Mouse (Mus musculus): ENCODE measurements at regions not wholly inside any gene's neighbourhood (a gene's known extent, or its start where the extent isn't known, plus 50 kb on each side); places are given as distances from the start of the nearest gene placed in this dataset.
A peak's percentile ranks its signal among the peaks of the same experiment; 100 is the strongest.

- Histone ChIP-seq H3K4me3 (no peak overlapping the region), H3K9ac (no peak overlapping the region), H3K27ac (no peak overlapping the region), H3K4me2 (replicated peaks) (no peak overlapping the region), H3K36me3 (no peaks in the 10 kb centered on the region), H3K9me3 (no peaks in the 10 kb centered on the region), H3K27me3 (replicated peaks) (no peaks in the 10 kb centered on the region), H3K4me1 (no peaks in the 10 kb centered on the region)
- ATAC-seq (ENCODE audit: low FRiP score, low read depth): no peak
- WGBS: 46% methylated on average over 8 of the region's 8 CpGs
Observed at GRCm38 (mm10) chr3:148650241-148650640, 340.1 kb downstream of the Adgrl2 start.

- ATAC-seq (ENCODE audit: low FRiP score, low read depth): no peak
- Histone ChIP-seq H3K4me2 (replicated peaks) (no peak overlapping the region), H3K4me3 (no peak overlapping the region), H3K9ac (no peak overlapping the region), H3K27me3 (replicated peaks) (no peaks in the 10 kb centered on the region), H3K27ac (no peak overlapping the region), H3K9me3 (no peaks in the 10 kb centered on the region), H3K36me3 (no peaks in the 10 kb centered on the region), H3K4me1 (no peaks in the 10 kb centered on the region)
- 88% methylated on average over 5 of the region's 5 CpGs for WGBS
Observed at GRCm38 (mm10) chr3:148644924-148645323, 345.4 kb downstream of the Adgrl2 start.

- WGBS: 81% methylated on average over 3 of the region's 3 CpGs
- no peak overlapping the region for H3K4me3 ChIP-seq
- ATAC-seq (ENCODE audit: low FRiP score, low read depth): no peak
- no peaks in the 10 kb centered on the region for H3K27me3 ChIP-seq (replicated peaks)
- H3K27ac ChIP-seq: no peak overlapping the region
- H3K36me3 ChIP-seq: no peaks in the 10 kb centered on the region
- H3K9me3 ChIP-seq: no peaks in the 10 kb centered on the region
- no peak overlapping the region for H3K4me2 ChIP-seq (replicated peaks)
- H3K4me1 ChIP-seq: no peaks in the 10 kb centered on the region
- H3K9ac ChIP-seq: no peak overlapping the region
Observed at GRCm38 (mm10) chr3:148641581-148641980, 348.8 kb downstream of the Adgrl2 start.

- ATAC-seq (ENCODE audit: low FRiP score, low read depth): no peak
- 53% methylated on average over 3 of the region's 3 CpGs for WGBS
- Histone ChIP-seq H3K4me2 (replicated peaks) (no peak overlapping the region), H3K27ac (no peak overlapping the region), H3K4me3 (no peak overlapping the region), H3K4me1 (no peaks in the 10 kb centered on the region), H3K9ac (no peak overlapping the region), H3K9me3 (no peaks in the 10 kb centered on the region), H3K27me3 (replicated peaks) (no peaks in the 10 kb centered on the region), H3K36me3 (no peaks in the 10 kb centered on the region)
Observed at GRCm38 (mm10) chr3:148640680-148641101, 349.7 kb downstream of the Adgrl2 start.

- Histone ChIP-seq H3K9me3 (no peaks in the 10 kb centered on the region), H3K9ac (no peak overlapping the region), H3K27ac (no peak overlapping the region), H3K4me2 (replicated peaks) (no peak overlapping the region), H3K4me1 (no peaks in the 10 kb centered on the region), H3K27me3 (replicated peaks) (0 out of 2 replicates have a peak, but pooled peaks cover 2% of the 10 kb centered on the region), H3K4me3 (no peak overlapping the region), H3K36me3 (no peaks in the 10 kb centered on the region)
- no peak for ATAC-seq (ENCODE audit: low FRiP score, low read depth)
- WGBS: 87% methylated on average over 4 of the region's 4 CpGs
Observed at GRCm38 (mm10) chr3:148635101-148635500, 355.3 kb downstream of the Adgrl2 start.

- Histone ChIP-seq H3K36me3 (no peaks in the 10 kb centered on the region), H3K4me1 (no peaks in the 10 kb centered on the region), H3K9ac (no peak overlapping the region), H3K4me3 (no peak overlapping the region), H3K9me3 (no peaks in the 10 kb centered on the region), H3K27me3 (replicated peaks) (0 out of 2 replicates have a peak, but pooled peaks cover 2% of the 10 kb centered on the region), H3K27ac (no peak overlapping the region), H3K4me2 (replicated peaks) (no peak overlapping the region)
- no peak for ATAC-seq (ENCODE audit: low FRiP score, low read depth)
- 75% methylated on average over 3 of the region's 3 CpGs for WGBS
Observed at GRCm38 (mm10) chr3:148634352-148634751, 356.0 kb downstream of the Adgrl2 start.

GRCm38 (mm10) chr3:148633291-148633690, 357.1 kb downstream of the Adgrl2 start:
- H3K4me3 ChIP-seq: no peak overlapping the region
- no peaks in the 10 kb centered on the region for H3K4me1 ChIP-seq
- no peak overlapping the region for H3K9ac ChIP-seq
- no peak overlapping the region for H3K4me2 ChIP-seq (replicated peaks)
- WGBS: 94% methylated on average over 6 of the region's 6 CpGs
- no peaks in the 10 kb centered on the region for H3K36me3 ChIP-seq
- ATAC-seq (ENCODE audit: low FRiP score, low read depth): no peak
- H3K9me3 ChIP-seq: no peaks in the 10 kb centered on the region
- H3K27ac ChIP-seq: no peak overlapping the region
- 0 out of 2 replicates have a peak, but pooled peaks cover 2% of the 10 kb centered on the region for H3K27me3 ChIP-seq (replicated peaks)

GRCm38 (mm10) chr3:148632449-148632848, 357.9 kb downstream of the Adgrl2 start:
- no peak overlapping the region for H3K9ac ChIP-seq
- H3K4me2 ChIP-seq (replicated peaks): no peak overlapping the region
- no peak overlapping the region for H3K4me3 ChIP-seq
- H3K27me3 ChIP-seq (replicated peaks): 0 out of 2 replicates have a peak, but pooled peaks cover 2% of the 10 kb centered on the region
- no peaks in the 10 kb centered on the region for H3K9me3 ChIP-seq
- no peaks in the 10 kb centered on the region for H3K4me1 ChIP-seq
- H3K27ac ChIP-seq: no peak overlapping the region
- no peak for ATAC-seq (ENCODE audit: low FRiP score, low read depth)
- WGBS: 88% methylated on average over 2 of the region's 2 CpGs
- H3K36me3 ChIP-seq: no peaks in the 10 kb centered on the region

GRCm38 (mm10) chr3:148631415-148632192, 358.8 kb downstream of the Adgrl2 start:
- Histone ChIP-seq H3K9me3 (no peaks in the 10 kb centered on the region), H3K36me3 (no peaks in the 10 kb centered on the region), H3K4me1 (no peaks in the 10 kb centered on the region), H3K4me2 (replicated peaks) (peak overlapping the region; percentile 31; the same call in 1 of the 2 replicates), H3K27me3 (replicated peaks) (0 out of 2 replicates have a peak, but pooled peaks cover 2% of the 10 kb centered on the region), H3K4me3 (no peak overlapping the region), H3K27ac (no peak overlapping the region), H3K9ac (no peak overlapping the region)
- ATAC-seq (ENCODE audit: low FRiP score, low read depth): 0 out of 2 replicates have a peak, but pooled peaks have one; percentile 48
- WGBS: 35% methylated on average over 18 of the region's 18 CpGs

- H3K4me1 ChIP-seq: no peaks in the 10 kb centered on the region
- 83% methylated on average over 7 of the region's 7 CpGs for WGBS
- H3K9ac ChIP-seq: no peak overlapping the region
- no peak overlapping the region for H3K27ac ChIP-seq
- H3K27me3 ChIP-seq (replicated peaks): 0 out of 2 replicates have a peak, but pooled peaks cover 2% of the 10 kb centered on the region
- no peak overlapping the region for H3K4me3 ChIP-seq
- no peaks in the 10 kb centered on the region for H3K9me3 ChIP-seq
- no peak for ATAC-seq (ENCODE audit: low FRiP score, low read depth)
- no peaks in the 10 kb centered on the region for H3K36me3 ChIP-seq
- no peak overlapping the region for H3K4me2 ChIP-seq (replicated peaks)
Observed at GRCm38 (mm10) chr3:148630865-148631264, 359.5 kb downstream of the Adgrl2 start.

- Histone ChIP-seq H3K9me3 (0 out of 2 replicates have a peak, but pooled peaks cover 3% of the 10 kb centered on the region), H3K27me3 (replicated peaks) (no peaks in the 10 kb centered on the region), H3K4me3 (no peak overlapping the region), H3K36me3 (no peaks in the 10 kb centered on the region), H3K4me1 (no peaks in the 10 kb centered on the region), H3K4me2 (replicated peaks) (no peak overlapping the region), H3K9ac (no peak overlapping the region), H3K27ac (no peak overlapping the region)
- 69% methylated on average over 9 of the region's 9 CpGs for WGBS
- no peak for ATAC-seq (ENCODE audit: low FRiP score, low read depth)
Observed at GRCm38 (mm10) chr3:148614971-148615671, 375.2 kb downstream of the Adgrl2 start.

- WGBS: 75% methylated on average over 3 of the region's 3 CpGs
- no peak overlapping the region for H3K4me2 ChIP-seq (replicated peaks)
Observed at GRCm38 (mm10) chr3:148613443-148613842, 376.9 kb downstream of the Adgrl2 start.

More at GRCm38 (mm10) chr3:148613443-148613842, 376.9 kb downstream of the Adgrl2 start:
- Histone ChIP-seq H3K9ac (no peak overlapping the region), H3K27ac (no peak overlapping the region), H3K4me1 (no peaks in the 10 kb centered on the region), H3K27me3 (replicated peaks) (no peaks in the 10 kb centered on the region), H3K36me3 (no peaks in the 10 kb centered on the region), H3K4me3 (no peak overlapping the region), H3K9me3 (0 out of 2 replicates have a peak, but pooled peaks cover 3% of the 10 kb centered on the region)
- no peak for ATAC-seq (ENCODE audit: low FRiP score, low read depth)
